Mouse (Mus musculus) intestine, embryonic 16.5 days (tissue): Measurements from ENCODE around the gene Neurog3. TPM values are rescaled to one million over a fixed set of nuclear protein-coding genes. Genes with fewer than 3 reads are reported as not detected.

Source experiments
- ATAC-seq: fragments of 200-750 bp; cut with Nextera tagmentation; 2 replicates; pipeline ENCODE4 v1.8.0; 2017; ENCODE audit warnings: moderate TSS enrichment, moderate library complexity
- H3K27ac ChIP-seq: fragments of 300-500 bp; sonication (generic); 2 replicates; pipeline ENCODE4 v1.5.1; 2014; ENCODE audit warnings: mild to moderate bottlenecking, low read length
- H3K27me3 ChIP-seq: fragments of 300-500 bp; sonication (generic); replicated peaks from 2 replicates; pipeline ENCODE4 v1.6.1; 2014; ENCODE audit warnings: low read length, control low read depth, mixed read lengths; ENCODE audit not compliant: control insufficient read depth, insufficient read depth
- H3K36me3 ChIP-seq: fragments of 300-500 bp; sonication (generic); 2 replicates; pipeline ENCODE4 v1.6.1; 2014; ENCODE audit warnings: low read length, control low read depth; ENCODE audit not compliant: control insufficient read depth, insufficient read depth
- H3K4me1 ChIP-seq: fragments of 300-500 bp; sonication (generic); 2 replicates; pipeline ENCODE4 v1.6.1; 2014; ENCODE audit warnings: low read length, control low read depth, mixed read lengths; ENCODE audit not compliant: control insufficient read depth, insufficient read depth
- H3K4me2 ChIP-seq: fragments of 300-500 bp; sonication (generic); 2 replicates; pipeline ENCODE4 v1.6.1; 2014; ENCODE audit warnings: low read depth, low read length, control low read depth
- H3K4me3 ChIP-seq: fragments of 300-500 bp; sonication (generic); 2 replicates; pipeline ENCODE4 v1.5.1; 2014; ENCODE audit warnings: mild to moderate bottlenecking, low read length
- H3K9ac ChIP-seq: fragments of 300-500 bp; sonication (generic); 2 replicates; pipeline ENCODE4 v1.6.1; 2014; ENCODE audit warnings: low read depth, low read length
- H3K9me3 ChIP-seq: fragments of 300-500 bp; sonication (generic); 2 replicates; pipeline ENCODE4 v1.6.1; 2016; ENCODE audit warnings: low read length, control low read depth; ENCODE audit not compliant: control insufficient read depth
- WGBS: fragments of 180-500 bp; shearing (Covaris S2); extraction: QIAGEN DNeasy Blood & Tissue Kit; methylation state at CpG from one replicate; pipeline ENCODE4 v1.1.7; 2014; 5-methylcytosine and 5-hydroxymethylcytosine counted together
- polyA plus RNA-seq: library from polyadenylated mRNA; unstranded; fragments of >200 nt; fragmentation: Nextera tagmentation; extraction: Ambion mirVana; gene quantifications from 2 replicates; pipeline ENCODE4 v1.2.1, GENCODE M21; 2015

The Neurog3 gene
- polyA plus RNA-seq, 1 experiment from 2014 or later, result 6.3 TPM

GRCm38 (mm10) chr10:62172841-62173553 lies 40.1 kb downstream of the Neurog3 start:
- H3K9ac ChIP-seq, result no peak overlapping the region
- 0 out of 2 replicates have a peak, but pooled peaks cover 6% of the 10 kb centered on the region for H3K4me1 ChIP-seq
- no peaks in the 10 kb centered on the region for H3K9me3 ChIP-seq
- WGBS, result 14% methylated on average over 9 of the region's 9 CpGs
- 0 out of 2 replicates have a peak, but pooled peaks have one; percentile 11 for ATAC-seq
- no peak overlapping the region for H3K4me2 ChIP-seq
- no peak overlapping the region for H3K4me3 ChIP-seq
- H3K27me3 ChIP-seq, result no peaks in the 10 kb centered on the region
- no peak overlapping the region for H3K27ac ChIP-seq
- no peaks in the 10 kb centered on the region for H3K36me3 ChIP-seq

DNA sequence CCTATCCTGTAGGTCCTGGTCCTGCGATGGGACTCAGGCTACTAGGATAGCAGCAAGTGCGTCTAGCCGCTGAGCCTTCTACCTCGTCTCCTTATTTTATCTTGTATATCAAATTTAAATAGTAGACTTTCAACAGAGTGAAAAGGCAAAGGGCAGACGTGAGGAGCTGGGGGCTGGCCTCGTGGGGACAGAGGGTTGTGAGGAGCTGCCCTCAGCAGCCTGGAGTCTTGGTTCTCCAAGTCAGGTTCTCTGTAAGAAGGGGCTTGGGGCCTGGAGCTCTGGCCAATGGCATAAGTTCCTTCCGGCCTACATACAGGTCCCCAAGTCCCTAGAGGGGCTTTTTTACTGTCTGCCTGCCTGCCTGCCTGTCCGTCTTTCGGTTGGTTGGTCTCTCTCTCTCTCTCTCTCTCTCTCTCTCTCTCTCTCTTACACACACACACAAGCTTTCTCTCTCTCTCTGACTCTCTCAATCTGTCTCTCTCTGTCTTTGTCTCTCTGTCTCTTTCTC lies 41.1 kb downstream of the Neurog3 start:
- Histone ChIP-seq H3K36me3 (no peaks in the 10 kb centered on the region), H3K4me1 (0 out of 2 replicates have a peak, but pooled peaks cover 6% of the 10 kb centered on the region), H3K9me3 (no peaks in the 10 kb centered on the region), H3K27ac (no peak overlapping the region), H3K9ac (no peak overlapping the region), H3K4me3 (no peak overlapping the region), H3K4me2 (no peak overlapping the region), H3K27me3 (no peaks in the 10 kb centered on the region)
- ATAC-seq, result no peak
- 39% methylated on average over 9 of the region's 9 CpGs for WGBS

GRCm38 (mm10) chr10:62174533-62175313 lies 41.8 kb downstream of the Neurog3 start:
- H3K4me1 ChIP-seq, result 0 out of 2 replicates have a peak, but pooled peaks cover 6% of the 10 kb centered on the region
- H3K9ac ChIP-seq, result no peak overlapping the region
- H3K4me2 ChIP-seq, result no peak overlapping the region
- H3K9me3 ChIP-seq, result no peaks in the 10 kb centered on the region
- H3K4me3 ChIP-seq, result no peak overlapping the region
- no peaks in the 10 kb centered on the region for H3K27me3 ChIP-seq
- no peak overlapping the region for H3K27ac ChIP-seq
- WGBS, result 47% methylated on average over 15 of the region's 15 CpGs
- no peaks in the 10 kb centered on the region for H3K36me3 ChIP-seq
- ATAC-seq, result peak; percentile 53; the same call in 1 of the 2 replicates

- H3K9me3 ChIP-seq, result no peaks in the 10 kb centered on the region
- 85% methylated on average over 3 of the region's 3 CpGs for WGBS
- no peak overlapping the region for H3K4me3 ChIP-seq
- no peaks in the 10 kb centered on the region for H3K4me1 ChIP-seq
- no peak overlapping the region for H3K4me2 ChIP-seq
- no peaks in the 10 kb centered on the region for H3K27me3 ChIP-seq
- no peak overlapping the region for H3K9ac ChIP-seq
- H3K27ac ChIP-seq, result no peak overlapping the region
- no peak for ATAC-seq
- H3K36me3 ChIP-seq, result no peaks in the 10 kb centered on the region
Measured at GRCm38 (mm10) chr10:62179944-62180343, 47.1 kb downstream of the Neurog3 start.

- Histone ChIP-seq H3K9me3 (no peaks in the 10 kb centered on the region), H3K4me2 (no peak overlapping the region), H3K27me3 (no peaks in the 10 kb centered on the region), H3K9ac (no peak overlapping the region), H3K4me3 (no peak overlapping the region), H3K4me1 (no peaks in the 10 kb centered on the region), H3K27ac (no peak overlapping the region), H3K36me3 (no peaks in the 10 kb centered on the region)
- WGBS, result 57% methylated on average over 3 of the region's 3 CpGs
- ATAC-seq, result no peak
Measured at GRCm38 (mm10) chr10:62181701-62182100, 48.8 kb downstream of the Neurog3 start.

DNA sequence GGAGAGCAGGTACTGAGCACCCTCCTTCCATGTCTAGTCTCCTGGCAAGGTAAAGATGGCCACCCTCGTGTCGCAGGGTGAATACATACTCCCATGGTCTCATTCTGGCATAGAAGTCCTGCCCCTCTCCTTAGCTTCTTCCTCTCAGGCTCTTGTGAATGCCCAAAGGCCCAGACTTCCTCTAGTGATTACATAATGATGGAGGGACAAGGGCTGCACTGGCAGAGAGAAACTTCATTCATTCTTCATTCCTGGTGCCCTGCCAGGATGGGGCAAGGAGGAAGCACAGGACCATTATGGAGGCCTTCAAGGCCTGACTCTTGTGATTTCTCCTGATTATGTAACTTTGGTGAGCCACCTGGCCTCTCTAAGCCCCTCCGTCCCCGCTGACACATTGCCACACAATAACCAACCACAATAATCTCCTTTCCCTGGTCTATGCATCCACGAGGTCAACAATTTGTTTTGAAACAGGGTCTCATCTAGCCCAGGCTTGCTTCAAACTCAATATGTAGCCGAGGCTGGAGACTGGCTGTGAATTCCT lies 49.7 kb downstream of the Neurog3 start:
- H3K27ac ChIP-seq, result no peak overlapping the region
- H3K27me3 ChIP-seq, result no peaks in the 10 kb centered on the region
- H3K4me3 ChIP-seq, result no peak overlapping the region
- H3K36me3 ChIP-seq, result no peaks in the 10 kb centered on the region
- no peaks in the 10 kb centered on the region for H3K9me3 ChIP-seq
- WGBS, result 74% methylated on average over 6 of the region's 6 CpGs
- H3K4me2 ChIP-seq, result no peak overlapping the region
- no peak for ATAC-seq
- no peak overlapping the region for H3K9ac ChIP-seq
- H3K4me1 ChIP-seq, result no peaks in the 10 kb centered on the region

- WGBS, result 2% methylated on average over 10 of the region's 10 CpGs
Measured at GRCm38 (mm10) chr10:62183053-62183452, 50.2 kb downstream of the Neurog3 start.

More at GRCm38 (mm10) chr10:62183053-62183452, 50.2 kb downstream of the Neurog3 start:
- peak; percentile 51 for ATAC-seq
- Histone ChIP-seq H3K4me2 (no peak overlapping the region), H3K9me3 (no peaks in the 10 kb centered on the region), H3K9ac (no peak overlapping the region), H3K4me3 (no peak overlapping the region), H3K4me1 (no peaks in the 10 kb centered on the region), H3K27ac (no peak overlapping the region), H3K27me3 (no peaks in the 10 kb centered on the region), H3K36me3 (no peaks in the 10 kb centered on the region)
